Mouse (Mus musculus) embryonic facial prominence, embryonic 13.5 days (tissue): ENCODE results near the gene Zfp641. TPM values are rescaled to one million over a fixed set of nuclear protein-coding genes. Genes with fewer than 3 reads are reported as not detected.

Experiments
- polyA plus RNA-seq: library from polyadenylated mRNA; unstranded; fragments of >200 nt; fragmentation: Nextera tagmentation; extraction: Ambion mirVana; gene quantifications from 2 replicates; pipeline ENCODE4 v1.2.1, GENCODE M21; 2015

Zfp641 gene
- polyA plus RNA-seq, 1 experiment from 2014 or later = 0.90 TPM

Other genes starting within 250 kb of the Zfp641 start
- 43.0 and 47.0 TPM in 2 replicates for gene Pfkm, start 203.6 kb downstream of the Zfp641 start, polyA plus RNA-seq
- gene Senp1, start 202.4 kb downstream of the Zfp641 start, polyA plus RNA-seq = 36.5 and 42.1 TPM in 2 replicates
- 49.2 and 55.3 TPM in 2 replicates for gene Asb8, start 130.5 kb downstream of the Zfp641 start, polyA plus RNA-seq
- 1.1 and 1.9 TPM in 2 replicates for gene Ccdc184, start 129.0 kb downstream of the Zfp641 start, polyA plus RNA-seq
- not detected in 2 replicates for gene Olfr288, start 100.6 kb downstream of the Zfp641 start, polyA plus RNA-seq
- gene Gm44579, start 75.2 kb downstream of the Zfp641 start, polyA plus RNA-seq = not detected in 2 replicates
- gene Olfr287, start 75.1 kb downstream of the Zfp641 start, polyA plus RNA-seq = not detected in 2 replicates
- gene Olfr286, start 61.7 kb downstream of the Zfp641 start, polyA plus RNA-seq = not detected in 2 replicates
- gene H1fnt, start 38.9 kb downstream of the Zfp641 start, polyA plus RNA-seq = not detected in 2 replicates
- gene Olfr285, start 21.2 kb upstream of the Zfp641 start, polyA plus RNA-seq = not detected in 2 replicates
- 0.22 and 0.59 TPM in 2 replicates for gene Olfr284, start 44.8 kb upstream of the Zfp641 start, polyA plus RNA-seq
- not detected in 2 replicates for gene Olfr283, start 84.8 kb upstream of the Zfp641 start, polyA plus RNA-seq
- gene Olfr282, start 135.1 kb upstream of the Zfp641 start, polyA plus RNA-seq = not detected in 2 replicates
- gene Olfr281, start 156.4 kb upstream of the Zfp641 start, polyA plus RNA-seq = 0.22 TPM in 1 of 2 replicates, not detected in the other
- not detected in 2 replicates for gene OR5BS1P, start 173.7 kb upstream of the Zfp641 start, polyA plus RNA-seq
- gene Lalba, start 186.6 kb upstream of the Zfp641 start, polyA plus RNA-seq = not detected in 2 replicates
- not detected in 2 replicates for gene Olfr279, start 196.2 kb upstream of the Zfp641 start, polyA plus RNA-seq
- gene Kansl2, start 238.1 kb upstream of the Zfp641 start, polyA plus RNA-seq = 139 and 142 TPM in 2 replicates